Mouse (Mus musculus): ENCODE measurements around the gene Bcl2.
"Not testable (repeated sequence)": the region's sequence is repeated elsewhere in the genome, so short reads cannot be mapped to it uniquely, and the experiment has no call there.

Bcl2 gene

DNA sequence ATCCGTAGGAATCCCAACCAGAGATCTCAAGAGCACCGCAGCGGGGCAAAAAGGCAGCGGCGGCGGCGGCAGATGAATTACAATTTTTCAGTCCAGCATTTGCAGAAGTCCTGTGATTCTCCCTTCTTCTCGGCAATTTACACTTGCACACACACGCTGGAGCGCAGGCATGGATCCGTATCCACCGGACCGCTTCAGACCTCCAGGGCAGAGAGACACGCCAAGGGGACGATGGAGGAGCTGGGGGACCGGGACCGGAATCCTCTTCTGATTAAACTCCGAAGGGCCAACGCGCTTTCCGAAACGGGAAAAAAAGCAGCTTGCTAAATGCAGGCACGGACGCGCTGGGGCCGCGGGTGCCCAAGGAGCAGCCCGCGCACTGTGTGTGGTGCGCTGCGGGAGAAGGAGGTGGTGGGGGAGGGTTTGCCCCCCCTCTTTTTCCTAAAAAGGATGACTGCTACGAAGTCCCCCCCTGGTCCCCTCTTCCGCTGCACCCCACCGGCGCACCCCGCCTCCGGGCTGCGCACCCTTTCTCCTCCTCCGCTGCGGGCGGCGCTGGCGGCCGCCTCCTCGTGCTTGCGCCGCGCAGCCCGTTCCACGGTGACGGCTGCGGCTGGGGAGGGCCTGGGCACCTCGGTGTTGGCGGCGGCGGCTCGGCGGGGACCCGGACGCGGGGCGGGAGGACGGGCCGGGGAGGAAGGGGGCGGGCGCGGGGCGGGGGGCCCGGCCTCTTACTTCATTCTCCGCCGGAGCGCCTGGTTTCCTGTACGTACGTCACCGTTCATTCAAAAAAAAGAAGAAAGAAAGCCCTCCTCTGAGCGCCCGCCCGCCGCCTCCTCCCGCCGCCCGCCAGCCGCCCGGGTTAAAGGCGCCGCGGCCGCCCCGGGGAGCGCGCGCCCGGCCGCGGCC is at the start of gene Bcl2:
Bcl2 (minus strand) TSS at position 654 of the 909 bp plus-strand sequence.
- DNase-seq (ENCODE audit: low spot score): peak; percentile 83

DNA sequence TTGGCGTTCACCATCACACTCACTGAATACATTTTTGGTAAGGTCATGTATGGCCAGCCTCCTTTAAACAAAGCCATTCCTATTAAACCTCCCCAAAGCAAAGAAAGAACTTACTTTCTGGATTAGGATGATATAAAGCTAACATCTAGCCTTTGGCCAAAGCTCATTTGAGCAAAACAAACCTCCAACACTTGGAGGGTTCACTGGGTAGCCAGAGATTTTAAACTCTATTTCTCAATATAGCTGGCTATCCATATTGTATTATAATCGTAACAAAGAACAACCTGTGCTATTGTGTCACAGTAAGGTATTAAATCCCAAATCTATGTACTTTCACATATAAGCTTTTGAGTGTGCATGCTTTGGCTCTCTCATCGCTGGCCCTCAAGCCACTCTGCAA is 46.7 kb upstream of the Bcl2 start:
- no peak for DNase-seq (ENCODE audit: low spot score)

DNA sequence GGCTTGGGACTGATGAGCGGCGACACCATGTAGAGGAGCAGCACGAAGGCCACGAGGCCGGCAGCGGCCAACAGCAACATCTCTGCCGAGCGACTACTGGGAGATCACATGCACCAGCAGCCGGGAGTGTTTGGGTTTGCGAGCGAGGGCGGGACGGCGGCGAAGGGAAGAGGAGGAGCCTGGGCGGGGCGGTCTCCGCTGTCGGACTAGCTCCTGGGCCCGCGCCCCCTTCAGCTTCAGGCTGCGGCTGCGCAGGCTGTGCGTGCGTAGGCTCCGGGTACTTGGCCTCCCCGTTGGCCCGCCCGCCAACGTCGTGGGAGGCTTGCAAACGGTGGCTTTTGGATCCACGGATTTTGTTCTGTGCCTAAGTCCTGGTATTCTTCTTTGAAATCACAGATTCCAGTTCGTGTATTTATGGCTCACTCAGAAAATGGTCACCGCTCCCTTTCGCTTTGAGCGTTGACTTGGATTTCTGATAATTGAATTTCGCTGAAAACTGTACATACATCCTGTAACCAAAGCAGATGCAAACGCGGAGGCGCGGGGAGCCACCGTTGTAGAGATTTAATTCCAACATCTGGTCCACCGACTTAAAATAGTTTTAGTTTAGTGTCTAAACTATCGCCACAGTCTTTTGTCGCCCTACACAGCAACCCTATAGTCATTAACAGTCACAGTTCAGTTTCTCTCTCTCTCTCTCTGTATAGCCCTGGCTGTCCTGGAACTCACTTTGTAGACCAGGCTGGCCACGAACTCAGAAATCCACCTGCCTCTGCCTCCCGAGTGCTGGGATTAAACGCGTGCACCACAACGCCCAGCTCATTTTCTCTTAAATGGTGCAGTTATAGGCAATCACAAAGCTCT is 45.7 kb upstream of the Bcl2 start, which contains the start of gene Kdsr:
Kdsr (minus strand) TSS at position 156 of the 864 bp plus-strand sequence.
- DNase-seq (ENCODE audit: low spot score): peak; percentile 98

DNA sequence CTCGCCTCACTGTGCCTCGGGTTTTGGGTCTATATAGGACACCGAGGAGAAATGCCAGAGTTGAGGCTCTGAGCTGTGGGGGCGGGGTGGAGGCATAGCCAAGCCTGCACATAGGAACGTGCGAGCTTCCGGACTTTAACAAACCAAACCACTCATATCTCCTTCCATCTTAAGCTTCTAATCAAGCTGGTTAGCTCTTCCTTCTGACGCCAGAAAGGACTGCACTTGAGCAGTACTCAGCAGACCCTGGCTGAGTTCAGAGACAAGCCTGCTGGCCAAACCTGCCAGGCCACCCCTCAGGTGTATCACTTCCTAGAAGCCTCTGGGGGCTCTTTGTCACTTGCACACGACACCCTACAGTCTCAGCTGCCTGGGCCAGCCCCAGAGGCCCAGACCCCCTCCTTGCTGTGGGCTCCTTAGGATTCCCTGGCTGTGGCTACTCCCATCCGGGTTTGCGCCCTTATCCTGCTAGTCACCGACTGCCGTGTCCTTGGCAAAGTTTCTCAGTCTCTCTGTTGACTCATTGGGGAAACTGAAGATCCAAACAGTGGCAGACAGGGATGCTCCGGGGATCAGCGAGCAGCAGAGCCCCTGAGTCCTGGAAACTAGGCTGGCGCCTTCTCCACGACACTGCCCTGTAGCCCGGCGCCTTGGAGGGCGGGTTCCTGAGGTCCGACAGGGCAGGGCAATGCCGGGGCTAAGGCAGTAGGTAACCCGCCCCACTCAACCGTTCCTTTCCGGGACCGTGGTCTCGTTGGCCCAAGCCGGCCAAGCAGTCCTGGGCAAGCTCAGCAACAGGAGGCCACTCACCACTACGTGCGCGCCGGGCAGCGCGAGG is 44.9 kb upstream of the Bcl2 start:
- peak; percentile 62 for DNase-seq (ENCODE audit: low spot score)

DNA sequence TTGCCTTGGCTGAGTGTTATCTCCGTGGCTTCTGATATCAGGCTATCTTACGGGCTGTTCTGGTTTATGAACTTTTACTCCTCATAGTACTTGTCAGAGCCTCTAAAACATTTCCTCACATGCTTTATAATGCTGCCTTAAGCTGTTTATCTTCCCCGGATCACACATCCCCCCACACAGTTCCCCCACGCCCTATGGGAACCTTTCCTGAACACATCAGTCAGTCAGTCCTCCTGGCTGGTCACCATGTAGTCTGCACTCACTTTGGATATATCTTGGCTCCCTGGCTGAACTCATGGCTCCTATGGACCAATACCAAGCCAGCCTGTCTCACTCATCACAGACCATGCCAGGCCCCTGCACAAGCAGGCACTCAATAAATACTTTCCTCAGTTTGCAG is 42.6 kb upstream of the Bcl2 start:
- no peak for DNase-seq (ENCODE audit: low spot score)

DNA sequence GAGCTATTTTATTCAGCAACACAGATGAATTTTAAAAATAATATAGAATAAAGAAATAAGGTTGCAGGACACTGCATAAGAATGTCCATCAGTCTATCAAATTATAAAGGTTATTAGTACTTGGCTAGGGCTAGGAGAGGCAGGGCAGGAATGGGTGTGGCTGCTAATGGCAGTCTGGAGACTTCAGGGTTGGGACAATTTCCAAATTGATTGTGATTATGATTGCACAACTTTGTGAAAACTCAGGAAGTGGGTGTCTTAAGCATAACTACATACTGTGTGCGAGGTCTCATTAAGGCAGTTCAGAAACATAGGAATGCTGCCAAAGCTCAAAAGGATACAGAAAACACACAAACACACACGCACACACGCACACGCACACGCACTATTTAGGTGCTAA is 37.9 kb upstream of the Bcl2 start:
- DNase-seq (ENCODE audit: low spot score): no peak

DNA sequence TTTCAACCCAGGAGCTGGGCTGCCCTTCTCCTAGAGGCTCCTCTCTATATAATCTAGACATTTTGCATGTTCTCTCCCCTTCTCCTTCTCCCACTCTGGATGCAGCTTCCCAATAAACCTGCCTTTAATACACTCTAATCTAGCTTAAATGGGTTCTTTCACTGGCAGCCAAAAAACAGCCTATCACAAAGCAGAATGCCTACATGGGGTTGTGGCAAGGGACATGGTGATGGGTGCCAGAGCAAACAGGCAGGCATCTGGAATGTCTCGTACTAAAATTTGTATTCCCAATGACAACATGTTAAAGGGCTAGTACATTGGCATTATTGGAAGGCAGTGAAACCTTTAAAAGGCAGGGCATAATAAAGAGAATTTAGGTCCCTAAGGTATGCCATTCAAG is 36.6 kb upstream of the Bcl2 start:
- DNase-seq (ENCODE audit: low spot score): no peak

DNA sequence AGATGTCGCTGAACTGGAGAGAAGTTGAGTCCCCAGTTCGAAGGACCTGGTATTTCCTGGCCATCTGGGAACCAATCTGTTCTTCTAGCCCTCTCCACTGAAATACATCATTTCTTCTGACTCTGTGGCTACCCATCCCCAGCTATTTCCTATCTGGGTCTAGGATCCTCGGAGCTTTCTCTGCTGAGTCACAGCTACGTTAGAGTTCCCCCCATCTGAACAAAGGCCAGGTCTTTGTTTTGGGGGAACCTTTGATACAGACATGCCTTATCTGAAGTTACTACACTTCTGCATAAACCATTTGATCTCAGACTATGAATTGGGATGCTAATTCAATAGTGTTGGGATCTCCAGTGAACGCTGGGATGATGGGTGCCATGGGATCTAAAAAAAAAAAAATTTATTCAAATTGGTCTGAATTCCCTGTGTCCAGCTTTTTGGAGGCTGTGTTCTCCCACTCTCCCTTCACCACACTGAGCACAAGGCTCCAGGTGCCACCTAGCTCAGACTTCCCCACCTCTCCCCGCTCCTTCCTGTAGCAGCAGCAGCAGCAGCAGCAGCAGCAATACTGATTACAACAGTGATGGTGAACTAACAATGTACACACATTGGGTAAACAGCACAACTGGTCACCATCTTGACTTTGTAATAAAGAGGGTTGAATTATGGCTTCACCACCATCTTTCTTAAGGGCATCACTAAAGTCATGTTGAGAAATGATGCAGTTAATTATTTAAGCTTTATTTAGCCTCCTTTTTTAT is 34.7 kb upstream of the Bcl2 start:
- no peak for DNase-seq (ENCODE audit: low spot score)

DNA sequence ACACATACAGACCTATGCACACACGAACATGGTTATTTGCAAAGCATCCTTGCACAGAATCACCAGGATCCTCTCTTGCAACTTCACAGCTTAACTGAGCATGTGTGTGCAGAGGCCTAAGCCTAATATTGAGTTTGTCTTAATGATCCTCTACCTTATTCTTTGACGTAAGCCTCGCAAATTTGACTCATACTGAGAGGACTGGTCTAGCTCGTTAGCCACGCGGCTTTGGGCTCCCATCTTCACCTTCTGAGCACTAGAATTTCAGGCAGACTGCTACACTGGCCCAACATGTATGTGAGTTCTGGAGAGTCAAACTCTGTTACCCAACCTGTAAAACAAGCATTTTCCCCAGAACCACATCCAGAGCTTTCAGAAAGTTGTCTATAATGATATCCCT is 28.9 kb upstream of the Bcl2 start:
- no peak for DNase-seq (ENCODE audit: low spot score)

DNA sequence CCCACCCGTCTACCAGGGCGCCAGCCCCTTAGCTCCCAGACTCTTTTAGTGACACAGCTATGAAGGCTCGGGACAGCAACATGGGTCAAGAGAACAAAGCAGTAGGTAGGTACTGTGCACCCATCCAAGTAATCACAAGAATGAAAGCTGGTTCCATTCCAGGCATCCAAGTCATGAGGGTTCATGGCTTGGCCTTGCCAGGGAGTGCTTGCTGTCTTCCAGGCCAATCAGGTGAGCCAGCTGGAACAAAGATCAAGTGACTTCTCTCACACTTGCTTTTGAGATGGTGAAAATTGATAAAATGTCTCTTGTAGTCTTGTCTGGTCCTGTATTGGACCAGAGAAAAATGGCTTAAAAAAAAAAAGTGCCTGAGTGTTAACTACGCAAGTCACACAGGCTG is 26.7 kb upstream of the Bcl2 start:
- no peak for DNase-seq (ENCODE audit: low spot score)

DNA sequence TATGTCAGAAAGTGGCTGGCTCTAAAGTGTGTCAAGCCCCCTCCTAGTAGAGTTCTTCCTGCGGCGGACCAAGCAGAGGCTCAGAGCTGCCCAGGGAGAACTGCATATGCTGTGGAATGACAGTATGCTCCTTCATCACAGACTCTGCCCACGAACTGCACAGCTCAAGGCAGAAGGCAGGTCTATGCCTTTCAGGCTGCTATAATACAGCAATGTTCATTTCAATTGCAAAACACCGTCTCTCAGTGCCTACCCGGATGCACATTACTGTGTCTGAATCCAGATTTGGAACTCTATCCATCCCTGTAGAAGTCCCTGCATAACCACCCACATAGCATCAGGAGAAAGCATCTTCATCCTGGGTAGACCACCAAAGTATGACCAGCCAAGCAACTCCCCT is 25.7 kb upstream of the Bcl2 start:
- no peak for DNase-seq (ENCODE audit: low spot score)

DNA sequence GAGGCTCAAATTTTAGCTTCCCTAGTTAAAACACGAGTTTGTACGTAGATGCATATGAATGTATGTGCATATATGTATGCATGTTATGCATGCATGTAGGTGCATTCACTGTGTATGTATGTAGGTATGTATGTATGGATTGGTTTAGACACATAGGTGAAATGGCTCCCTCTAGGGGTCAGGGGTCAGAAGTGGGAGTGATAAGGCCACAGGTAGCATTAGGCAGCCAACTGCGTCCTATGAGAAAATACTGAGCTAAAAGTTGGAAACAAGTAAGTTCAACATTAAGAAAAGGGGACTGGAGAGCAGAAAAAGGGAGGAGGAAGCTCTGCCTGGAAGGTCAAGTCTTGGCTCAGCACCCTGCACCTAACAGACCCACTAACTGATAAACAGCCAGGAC is 24.0 kb upstream of the Bcl2 start:
- DNase-seq (ENCODE audit: low spot score): peak; percentile 51

DNA sequence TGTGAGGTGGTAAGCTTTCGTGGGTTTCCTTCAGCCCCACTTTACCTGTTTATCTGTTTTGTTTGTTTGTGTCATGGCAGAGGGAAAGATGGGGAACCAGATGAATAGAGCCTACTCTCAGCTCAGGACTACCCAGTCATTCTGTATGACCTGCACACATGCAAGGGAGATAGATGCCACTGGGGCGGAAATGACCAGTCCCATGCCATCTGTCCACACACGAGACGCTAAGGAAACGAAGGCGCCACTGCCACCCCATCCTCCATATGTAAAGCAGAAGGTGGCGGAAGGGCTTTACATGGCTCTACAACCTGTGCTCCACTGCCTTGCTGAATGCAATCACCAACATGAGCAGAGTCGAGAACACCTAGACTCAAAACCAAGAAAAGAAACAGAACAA is 22.1 kb upstream of the Bcl2 start:
- DNase-seq (ENCODE audit: low spot score): no peak

DNA sequence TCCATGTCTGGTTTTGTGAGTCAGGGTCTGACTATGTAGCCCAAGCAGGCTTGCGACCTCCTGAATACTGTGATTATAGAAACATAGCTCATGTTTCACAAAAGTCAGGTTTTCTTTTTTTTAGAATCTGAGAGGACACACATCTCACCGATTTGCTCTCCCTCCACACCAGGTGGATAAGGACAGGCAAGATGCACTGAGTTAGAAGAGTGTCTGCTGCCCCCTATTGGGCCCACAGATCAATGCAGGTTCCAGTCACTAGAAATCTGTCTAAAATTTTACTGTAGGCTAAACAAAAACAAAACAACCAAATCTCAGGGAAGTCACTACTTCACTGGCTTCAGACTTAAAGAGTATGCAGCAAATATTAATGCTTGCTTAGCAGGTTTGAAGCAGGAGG is 21.5 kb upstream of the Bcl2 start:
- DNase-seq (ENCODE audit: low spot score): peak; percentile 63

DNA sequence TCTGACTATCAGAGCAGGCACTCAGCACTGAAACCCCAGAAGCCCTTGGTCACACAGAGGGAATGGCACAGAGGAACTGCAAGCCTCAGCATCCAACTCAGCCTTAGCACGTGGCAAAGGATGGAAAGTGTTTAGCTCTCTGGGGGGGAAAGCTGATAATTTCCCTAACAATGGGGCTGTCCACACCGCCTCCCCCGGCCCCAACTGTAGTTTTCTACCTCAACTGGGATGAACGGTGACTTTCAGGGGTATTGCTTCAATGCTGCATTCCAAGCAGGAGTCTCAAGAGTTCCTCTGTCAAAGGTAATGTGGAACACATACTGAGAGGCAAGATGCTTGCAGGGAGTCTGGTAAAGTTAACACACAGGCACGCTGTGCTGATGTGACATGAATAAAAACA is 8.0 kb upstream of the Bcl2 start:
- no peak for DNase-seq (ENCODE audit: low spot score)

DNA sequence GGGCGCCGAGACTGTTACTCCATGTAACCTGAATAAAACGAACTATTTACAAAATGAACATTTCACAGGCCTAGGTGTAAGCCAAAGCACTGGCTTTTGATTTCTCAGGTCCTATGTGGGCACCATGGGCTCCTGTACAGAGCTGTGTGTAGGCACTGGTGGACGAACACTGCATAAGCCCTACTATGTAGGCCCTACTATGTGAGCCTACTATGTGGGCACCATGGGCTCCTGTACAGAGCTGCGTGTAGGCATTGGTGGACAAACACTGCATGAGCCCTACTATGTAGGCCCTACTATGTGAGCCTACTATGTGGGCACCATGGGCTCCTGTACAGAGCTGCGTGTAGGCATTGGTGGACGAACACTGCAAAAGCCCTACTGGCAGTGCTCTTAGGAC is 3.7 kb upstream of the Bcl2 start:
- not testable (repeated sequence) for DNase-seq (ENCODE audit: low spot score)

DNA sequence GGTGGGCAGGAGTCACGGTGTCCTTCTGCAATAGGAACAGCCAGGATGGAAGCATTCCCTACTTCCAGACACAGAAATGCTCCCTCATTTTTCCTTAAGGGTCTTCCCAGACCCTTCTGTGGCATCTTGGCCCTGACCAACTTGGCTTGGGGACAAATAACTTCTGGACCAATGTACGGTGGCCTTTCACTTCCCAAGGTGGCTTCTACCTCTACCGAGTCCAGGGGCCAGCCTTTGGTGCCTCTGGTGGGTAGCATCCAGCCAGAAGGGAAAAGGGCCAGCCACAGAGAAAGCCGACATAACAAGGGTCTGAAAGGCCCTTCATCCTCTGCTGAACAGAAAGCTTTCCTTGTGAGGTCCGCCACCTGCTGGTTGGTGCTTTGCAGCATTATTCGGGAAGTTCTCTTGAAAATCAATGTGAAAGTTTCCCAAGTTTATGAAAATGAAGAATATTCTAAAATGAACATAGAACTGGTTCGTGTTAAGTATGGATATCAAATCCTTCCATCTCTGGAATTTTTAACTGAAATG is 3.1 kb upstream of the Bcl2 start:
- DNase-seq (ENCODE audit: low spot score): peak; percentile 61

DNA sequence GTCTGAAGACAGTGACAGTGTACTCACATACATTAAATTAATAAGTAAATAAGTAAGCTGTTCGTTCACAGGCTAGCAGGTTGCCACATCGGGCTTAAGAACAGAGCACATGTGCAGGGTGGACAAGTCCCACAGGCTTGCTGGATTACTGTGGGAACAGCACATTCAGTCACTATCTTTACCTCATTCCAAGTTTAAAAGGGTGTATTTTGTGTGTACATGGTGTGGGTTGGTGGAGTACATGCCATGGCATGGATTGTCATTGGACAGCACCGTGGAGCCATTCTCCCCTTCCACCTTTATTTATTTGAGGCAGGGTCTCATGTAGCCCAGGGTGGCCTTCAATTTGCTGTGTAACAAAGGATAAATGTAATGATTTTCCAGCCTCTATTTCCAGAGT is 2.1 kb upstream of the Bcl2 start:
- no peak for DNase-seq (ENCODE audit: low spot score)

DNA sequence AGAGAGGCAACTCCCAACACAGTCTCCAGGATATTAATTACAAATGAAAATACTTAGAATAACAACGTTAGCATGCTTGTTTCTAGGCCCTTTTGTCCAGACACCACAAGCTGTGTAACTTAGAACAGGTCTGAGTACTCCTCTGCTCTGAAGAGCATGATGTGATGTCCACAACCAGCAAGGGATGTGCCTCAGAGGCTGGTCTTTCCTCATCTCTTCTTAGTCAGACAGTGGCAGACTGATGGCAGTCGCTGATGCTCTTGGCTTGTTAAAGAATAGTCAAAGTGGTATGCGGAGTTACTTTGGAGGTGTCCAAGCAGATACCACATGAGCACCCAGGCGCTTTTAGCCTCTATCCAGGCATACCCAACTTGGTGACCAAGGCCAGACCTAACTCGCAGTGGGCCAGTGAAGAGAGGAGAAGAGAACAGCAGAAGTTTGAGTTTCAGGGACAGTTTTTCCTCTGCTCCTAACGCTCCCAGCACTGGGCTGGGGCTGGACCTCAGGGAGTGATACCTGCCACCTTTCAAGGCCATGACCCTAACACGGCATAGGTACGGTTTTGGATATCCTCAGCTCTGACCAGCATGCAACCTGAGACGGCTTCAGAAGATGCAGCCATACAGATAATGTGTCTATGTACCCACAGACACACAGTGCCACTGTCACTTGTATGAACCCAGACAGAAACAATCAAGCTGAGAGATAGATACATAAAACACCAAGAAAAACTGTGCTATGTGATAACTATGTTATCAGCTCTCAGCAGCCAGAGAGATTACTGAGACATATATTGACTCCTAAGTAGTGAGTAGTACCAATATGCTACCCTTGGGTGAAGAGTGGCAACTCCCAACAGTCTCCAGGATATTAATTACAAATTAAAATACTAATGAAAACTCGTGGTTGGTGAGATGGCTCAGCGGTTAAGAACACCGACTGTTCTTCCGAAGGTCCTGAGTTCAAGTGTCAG is 1.3 kb upstream of the Bcl2 start:
- DNase-seq (ENCODE audit: low spot score): no peak

DNA sequence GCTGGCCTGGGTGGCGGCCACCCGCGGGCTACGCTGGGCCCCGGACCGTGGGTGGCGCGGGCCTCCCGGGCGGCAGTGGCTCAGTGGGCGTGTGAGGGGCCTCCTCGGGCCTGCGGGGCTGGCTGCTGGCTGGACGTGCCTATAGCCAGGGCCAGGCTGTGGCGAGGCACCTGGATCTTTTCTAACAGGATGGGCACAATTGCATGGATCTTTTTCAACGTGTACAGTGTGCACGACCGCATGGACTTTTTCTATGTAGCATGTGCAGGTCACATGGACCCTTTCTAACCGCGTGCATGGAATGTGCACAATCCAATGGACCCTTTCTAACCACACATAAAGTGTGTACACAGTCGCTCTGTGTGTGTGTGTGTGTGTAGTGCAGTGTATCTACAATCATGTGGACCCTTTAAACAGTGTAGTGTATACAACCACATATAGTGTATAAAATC is 482 bp upstream of the Bcl2 start:
- DNase-seq (ENCODE audit: low spot score): peak; percentile 22
